In the genomic region with DNA sequence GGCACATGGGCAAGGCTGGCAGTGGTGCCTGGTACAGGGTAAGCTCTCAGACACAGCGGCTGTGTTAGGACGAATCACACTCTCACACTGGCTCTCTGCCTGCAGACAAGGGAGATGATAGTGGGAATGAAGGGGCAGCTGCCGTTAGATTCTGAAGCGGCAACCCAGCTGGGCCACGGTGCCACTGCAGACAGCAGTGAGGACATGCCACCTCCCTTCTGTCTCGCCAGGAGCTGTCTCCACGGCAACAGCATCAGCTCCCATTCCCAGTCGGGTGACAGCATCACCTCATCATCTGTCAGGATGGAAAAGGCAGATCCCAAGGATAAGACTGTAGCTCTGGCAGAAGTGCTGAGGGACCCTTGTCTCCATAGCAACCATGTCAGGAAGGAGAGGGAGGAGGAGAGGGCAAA, we compare ENCODE assay signal across 12 mouse cellular contexts. TPM values are rescaled to one million over a fixed set of nuclear protein-coding genes. Genes with fewer than 3 reads are reported as not detected.
DNase-seq lines count a peak whose midpoint lies in the region; ATAC-seq and TF ChIP-seq lines count a peak whose summit lies in the region.
"Had no signal": no experiment of that assay in that cellular context is flagged by ENCODE, and none has a peak within 500 bp of the region (broad histone marks: within the 10 kb centered on the region; RNA-seq: fewer than 3 reads in every experiment).

No protein-coding gene starts in this region.

- peak; percentile 94 for ATAC-seq in forebrain, postnatal 0 days
- ATAC-seq in granulocyte monocyte progenitor cell, adult 5-6 weeks (replicated peaks; ENCODE audit: poor library complexity, severe bottlenecking), result no peak

- TF ChIP-seq CTCF in left cerebral cortex, adult 2 months (IDR thresholded peaks at IDR 0.05), result no peak
- no peak for TF ChIP-seq CTCF in forebrain, postnatal 0 days (IDR thresholded peaks at IDR 0.05; ENCODE audit: low read depth)

- peak overlapping the region; percentile 21; the same call in 1 of the 2 replicates for H3K4me2 ChIP-seq in forebrain, postnatal 0 days (ENCODE audit: low read depth)
- H3K4me2 ChIP-seq: heart, embryonic 15.5 days had no signal

- H3K36me3 ChIP-seq in forebrain, postnatal 0 days (ENCODE audit: insufficient read depth), result peaks cover 42% of the 10 kb centered on the region
- H3K36me3 ChIP-seq: G1E had no signal

- WGBS in forebrain, postnatal 0 days, result 8% methylated on average over 8 of the region's 8 CpGs

- H3K27me3 ChIP-seq in forebrain, postnatal 0 days (ENCODE audit: insufficient read depth, low read length), result no peaks in the 10 kb centered on the region
- H3K27me3 ChIP-seq: heart, embryonic 15.5 days had no signal

- H3K9ac ChIP-seq in forebrain, postnatal 0 days, result no peak overlapping the region
- H3K9ac ChIP-seq: heart, embryonic 15.5 days had no signal

- H3K4me3 ChIP-seq in left cerebral cortex, adult 2 months, result no peak overlapping the region
- no peak overlapping the region for H3K4me3 ChIP-seq in forebrain, postnatal 0 days (ENCODE audit: low read depth, low read length)
- H3K4me3 ChIP-seq: heart, embryonic 15.5 days had no signal

- H3K9me3 ChIP-seq in forebrain, postnatal 0 days (ENCODE audit: low read length), result no peaks in the 10 kb centered on the region
- H3K9me3 ChIP-seq: G1E; heart, embryonic 15.5 days had no signal

- intact Hi-C loops in left cerebral cortex, adult 2 months (cut with DNase I), result loop anchor here (5.0 kb wide), 1 partner anchor 42 kb away; no protein-coding TSS in a partner anchor
- intact Hi-C loops in left cerebral cortex, postnatal 25 days (cut with DNase I), result loop anchor here (5.0 kb wide), 1 partner anchor 42 kb away; no protein-coding TSS in a partner anchor

- peak in 1 of 2 experiments; percentile 54 for DNase-seq in left cerebral cortex, adult 2 months (ENCODE audit: extremely low spot score in 1 of 2, low spot score in 2 of 2)
- DNase-seq in left cerebral cortex, adult 11 months (ENCODE audit: low spot score), result no peak
- DNase-seq in forebrain, postnatal 0 days, result peak; percentile 86
- DNase-seq in left cerebral cortex, postnatal 25 days (ENCODE audit: low spot score in 2 of 2), result peak; percentile 63 to 66
- DNase-seq in right cerebral cortex, adult 18-20 months, result peak; percentile 65
- DNase-seq in Muller cell, postnatal 12 days (ENCODE audit: inconsistent ontology term), result no peak
- no peak for DNase-seq in heart, adult 18-20 months

- H3K27ac ChIP-seq in left cerebral cortex, adult 2 months, result peak overlapping the region; percentile 56
- peak overlapping the region; percentile 89 for H3K27ac ChIP-seq in forebrain, postnatal 0 days (ENCODE audit: low read depth, low read length)
- H3K27ac ChIP-seq: heart, embryonic 15.5 days had no signal

- H3K4me1 ChIP-seq in forebrain, postnatal 0 days (ENCODE audit: insufficient read depth), result peaks cover 34% of the 10 kb centered on the region

RNA-seq across cellular contexts. Expression of gene Soga1, which starts 29.2 kb away (rescaled TPM):
- 10 to 100 TPM; 20.2 to 25.1 TPM for total RNA-seq in left cerebral cortex, adult 2 months (2021)
- 80.5 and 93.7 TPM in 2 replicates for total RNA-seq in forebrain, postnatal 0 days (2014; rRNA removed)
- 3.1 and 3.9 TPM in 2 replicates for polyA plus RNA-seq in forebrain, postnatal 0 days (2015; fragmentation: Nextera tagmentation; extraction: Ambion mirVana)
- total RNA-seq in left cerebral cortex, postnatal 25 days (2021), result 10 to 100 TPM; 19.8 to 24.6 TPM
- 4.4 and 5.7 TPM in 2 replicates for total RNA-seq in granulocyte monocyte progenitor cell, adult 5-6 weeks (2014; fragmentation: Nextera tagmentation)
- 2.5 TPM in 2 replicates for total RNA-seq in granulocyte monocyte progenitor cell, adult 5-6 weeks (2017)
- 10 to 100 TPM; 10.4 to 11.0 TPM for total RNA-seq in heart, adult 18-20 months (2021)

RNA-seq across cellular contexts. Expression of gene Tldc2, which starts 37.0 kb away (rescaled TPM):
- total RNA-seq in left cerebral cortex, adult 2 months (2021), result not detected
- not detected in 2 replicates for total RNA-seq in forebrain, postnatal 0 days (2014; rRNA removed)
- not detected in 2 replicates for polyA plus RNA-seq in forebrain, postnatal 0 days (2015; fragmentation: Nextera tagmentation; extraction: Ambion mirVana)
- total RNA-seq in left cerebral cortex, postnatal 25 days (2021), result not detected
- not detected in 2 replicates for total RNA-seq in granulocyte monocyte progenitor cell, adult 5-6 weeks (2014; fragmentation: Nextera tagmentation)
- total RNA-seq in granulocyte monocyte progenitor cell, adult 5-6 weeks (2017), result not detected in 2 replicates
- not detected for total RNA-seq in heart, adult 18-20 months (2021)
- total RNA-seq: common myeloid progenitor, adult 5-6 weeks; G1E; liver, adult 2 months had no signal
- polyA plus RNA-seq: G1E; heart, embryonic 15.5 days; liver, adult 2 months had no signal

RNA-seq across cellular contexts. Expression of gene Dsn1, which starts 42.9 kb away (rescaled TPM):
- total RNA-seq in left cerebral cortex, adult 2 months (2021), result 1 to 10 TPM; 5.8 to 6.3 TPM
- total RNA-seq in forebrain, postnatal 0 days (2014; rRNA removed), result 8.0 and 12.2 TPM in 2 replicates
- 9.3 and 10.0 TPM in 2 replicates for polyA plus RNA-seq in forebrain, postnatal 0 days (2015; fragmentation: Nextera tagmentation; extraction: Ambion mirVana)
- total RNA-seq in left cerebral cortex, postnatal 25 days (2021), result 1 to 10 TPM; 4.7 TPM
- total RNA-seq in granulocyte monocyte progenitor cell, adult 5-6 weeks (2014; fragmentation: Nextera tagmentation), result 17.8 and 23.9 TPM in 2 replicates
- 36.9 and 50.6 TPM in 2 replicates for total RNA-seq in granulocyte monocyte progenitor cell, adult 5-6 weeks (2017)
- total RNA-seq in heart, adult 18-20 months (2021), result 1 to 10 TPM; 1.7 to 2.3 TPM

RNA-seq across cellular contexts. Expression of gene Ndrg3, which starts 58.0 kb away (rescaled TPM):
- 100 to 1,000 TPM; 457 to 473 TPM for total RNA-seq in left cerebral cortex, adult 2 months (2021)
- 147 and 168 TPM in 2 replicates for total RNA-seq in forebrain, postnatal 0 days (2014; rRNA removed)
- polyA plus RNA-seq in forebrain, postnatal 0 days (2015; fragmentation: Nextera tagmentation; extraction: Ambion mirVana), result 151 and 161 TPM in 2 replicates
- 100 to 1,000 TPM; 509 to 517 TPM for total RNA-seq in left cerebral cortex, postnatal 25 days (2021)
- total RNA-seq in granulocyte monocyte progenitor cell, adult 5-6 weeks (2014; fragmentation: Nextera tagmentation), result 25.7 and 28.1 TPM in 2 replicates
- 22.5 and 25.1 TPM in 2 replicates for total RNA-seq in granulocyte monocyte progenitor cell, adult 5-6 weeks (2017)
- 10 to 100 TPM; 17.7 to 23.7 TPM for total RNA-seq in heart, adult 18-20 months (2021)

Comparison
In these comparisons a context has a peak if more than half of its experiments do, and no peak if none do; other contexts are left out.
1. DNase-seq: peak in forebrain, postnatal 0 days (single experiment), left cerebral cortex, postnatal 25 days (2 of 2) and right cerebral cortex, adult 18-20 months (single experiment); none in left cerebral cortex, adult 11 months (single experiment), Muller cell, postnatal 12 days (single experiment) and heart, adult 18-20 months (0 of 2).